Mouse (Mus musculus): ENCODE measurements around the gene Gm20388. TPM values are rescaled to one million over a fixed set of nuclear protein-coding genes. Genes with fewer than 3 reads are reported as not detected.
A peak's percentile ranks its signal among the peaks of the same experiment; 100 is the strongest.

Gm20388 gene
- polyA plus RNA-seq, 2 experiments: 8.5 TPM; not detected in 1

DNA sequence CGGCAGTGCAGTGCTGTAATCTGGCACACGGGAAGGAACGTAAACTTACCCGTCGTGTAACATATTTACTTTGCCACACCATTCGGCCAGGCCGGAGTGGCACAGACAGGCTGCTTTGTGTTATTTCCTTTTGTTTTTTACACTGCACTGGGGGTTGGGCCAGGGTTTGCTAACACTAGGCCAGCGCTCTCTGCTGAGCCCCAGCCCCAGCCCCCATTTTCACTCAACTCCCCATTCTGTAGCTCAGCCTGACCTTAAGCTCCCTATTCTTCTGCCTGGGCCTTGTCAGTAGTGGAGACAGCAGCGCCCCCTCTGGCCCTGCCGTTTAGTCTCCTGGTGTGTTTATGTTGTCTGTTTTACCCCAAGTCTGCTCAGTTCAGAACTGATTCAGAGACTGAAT lies 4404.2 kb downstream of the Gm20388 start:
- TF ChIP-seq EP300 (IDR thresholded peaks at IDR 0.05; ENCODE audit: low read depth) (no peak), CTCF (IDR thresholded peaks at IDR 0.05; ENCODE audit: low read depth) (peak; percentile 39)
- no peak overlapping the region for H3K27ac ChIP-seq
- no peak overlapping the region for H3K4me2 ChIP-seq (ENCODE audit: low read depth)
- H3K27me3 ChIP-seq (ENCODE audit: control insufficient read depth, insufficient read depth, low read length): no peaks in the 10 kb centered on the region
- H3K9ac ChIP-seq (replicated peaks): no peak overlapping the region
- ATAC-seq (ENCODE audit: insufficient read depth): no peak
- no peak overlapping the region for H3K4me3 ChIP-seq (ENCODE audit: insufficient read depth in 1 of 2, low read depth in 2 of 2, low read length in 2 of 2)
- peaks cover 8 to 32% of the 10 kb centered on the region in 2 experiments for H3K4me1 ChIP-seq (replicated peaks; ENCODE audit: control insufficient read depth in 2 of 2, insufficient read depth in 2 of 2, low read length in 1 of 2)
- H3K9me3 ChIP-seq (ENCODE audit: control insufficient read depth, low read length): no peaks in the 10 kb centered on the region
- WGBS (ENCODE audit: insufficient replicate concordance): 73% methylated on average over 10 of the region's 10 CpGs
- no peak for DNase-seq (ENCODE audit: low read depth in 3 of 3, low spot score in 3 of 3)
- no peaks in the 10 kb centered on the region for H3K36me3 ChIP-seq (replicated peaks; ENCODE audit: control insufficient read depth, insufficient read depth, low read depth)

GRCm38 (mm10) chr8:124316466-124317136 lies 4406.0 kb downstream of the Gm20388 start:
- Histone ChIP-seq H3K4me1 (replicated peaks; ENCODE audit: control insufficient read depth in 2 of 2, insufficient read depth in 2 of 2, low read length in 1 of 2) (peaks cover 8 to 36% of the 10 kb centered on the region in 2 experiments), H3K27me3 (ENCODE audit: control insufficient read depth, insufficient read depth, low read length) (no peaks in the 10 kb centered on the region), H3K27ac (no peak overlapping the region), H3K9ac (replicated peaks) (no peak overlapping the region), H3K4me2 (ENCODE audit: low read depth) (no peak overlapping the region), H3K36me3 (replicated peaks; ENCODE audit: control insufficient read depth, insufficient read depth, low read depth) (no peaks in the 10 kb centered on the region), H3K9me3 (ENCODE audit: control insufficient read depth, low read length) (no peaks in the 10 kb centered on the region), H3K4me3 (ENCODE audit: insufficient read depth in 1 of 2, low read depth in 2 of 2, low read length in 2 of 2) (no peak overlapping the region)
- no peak for TF ChIP-seq CTCF (IDR thresholded peaks at IDR 0.05; ENCODE audit: low read depth)
- TF ChIP-seq EP300 (IDR thresholded peaks at IDR 0.05; ENCODE audit: low read depth): no peak
- WGBS (ENCODE audit: insufficient replicate concordance): 51% methylated on average over 12 of the region's 12 CpGs
- DNase-seq (ENCODE audit: low read depth in 3 of 3, low spot score in 3 of 3) (no peak), ATAC-seq (ENCODE audit: insufficient read depth) (no peak)

DNA sequence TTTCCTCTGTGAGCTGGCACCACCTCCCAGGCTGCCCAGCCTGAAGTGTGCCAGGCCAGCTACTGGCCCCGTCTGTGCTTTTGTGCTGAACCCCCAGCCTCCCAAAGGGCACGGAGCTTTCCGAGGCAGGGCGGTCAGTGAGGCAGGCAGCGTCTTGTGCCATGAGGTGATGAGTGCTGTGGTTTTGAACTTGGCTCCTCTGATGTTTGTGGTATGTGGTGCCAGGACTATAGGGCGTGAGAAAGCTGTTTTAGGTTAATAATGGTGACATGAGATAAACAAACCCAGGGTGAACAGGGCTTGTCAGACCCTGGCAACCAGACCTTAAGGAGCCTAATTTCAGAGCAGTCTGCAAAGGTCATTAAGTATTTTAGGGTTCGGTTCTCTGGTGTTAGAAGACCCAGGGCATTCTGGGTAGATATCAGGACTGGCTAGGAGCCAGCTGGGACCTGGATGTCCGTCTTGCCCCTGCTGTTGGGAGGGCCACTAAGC lies 4406.6 kb downstream of the Gm20388 start:
- H3K27me3 ChIP-seq (ENCODE audit: control insufficient read depth, insufficient read depth, low read length): no peaks in the 10 kb centered on the region
- 10% methylated on average over 8 of the region's 8 CpGs for WGBS (ENCODE audit: insufficient replicate concordance)

GRCm38 (mm10) chr8:124317821-124318220 lies 4407.2 kb downstream of the Gm20388 start:
- ATAC-seq (ENCODE audit: insufficient read depth): no peak
- H3K27ac ChIP-seq: no peak overlapping the region
- no peak for DNase-seq (ENCODE audit: low read depth in 3 of 3, low spot score in 3 of 3)

More for the DNA sequence above, 4406.6 kb downstream of the Gm20388 start:
- Histone ChIP-seq H3K4me1 (replicated peaks; ENCODE audit: control insufficient read depth in 2 of 2, insufficient read depth in 2 of 2, low read length in 1 of 2) (peaks cover 8 to 37% of the 10 kb centered on the region in 2 experiments), H3K27ac (no peak overlapping the region), H3K36me3 (replicated peaks; ENCODE audit: control insufficient read depth, insufficient read depth, low read depth) (no peaks in the 10 kb centered on the region), H3K9me3 (ENCODE audit: control insufficient read depth, low read length) (no peaks in the 10 kb centered on the region), H3K4me2 (ENCODE audit: low read depth) (no peak overlapping the region), H3K4me3 (ENCODE audit: insufficient read depth in 1 of 2, low read depth in 2 of 2, low read length in 2 of 2) (no peak overlapping the region), H3K9ac (replicated peaks) (no peak overlapping the region)
- DNase-seq (ENCODE audit: low read depth in 3 of 3, low spot score in 3 of 3) (no peak), ATAC-seq (ENCODE audit: insufficient read depth) (no peak)
- TF ChIP-seq CTCF (IDR thresholded peaks at IDR 0.05; ENCODE audit: low read depth) (no peak), EP300 (IDR thresholded peaks at IDR 0.05; ENCODE audit: low read depth) (no peak)

GRCm38 (mm10) chr8:124318612-124319315 lies 4408.1 kb downstream of the Gm20388 start:
- H3K27me3 ChIP-seq (ENCODE audit: control insufficient read depth, insufficient read depth, low read length): no peaks in the 10 kb centered on the region
- no peaks in the 10 kb centered on the region for H3K36me3 ChIP-seq (replicated peaks; ENCODE audit: control insufficient read depth, insufficient read depth, low read depth)
- TF ChIP-seq EP300 (IDR thresholded peaks at IDR 0.05; ENCODE audit: low read depth): no peak
- TF ChIP-seq CTCF (IDR thresholded peaks at IDR 0.05; ENCODE audit: low read depth): no peak
- WGBS (ENCODE audit: insufficient replicate concordance): 23% methylated on average over 11 of the region's 11 CpGs
- peak; percentile 74 for ATAC-seq (ENCODE audit: insufficient read depth)
- H3K27ac ChIP-seq: no peak overlapping the region
- peaks cover 8 to 37% of the 10 kb centered on the region in 2 experiments for H3K4me1 ChIP-seq (replicated peaks; ENCODE audit: control insufficient read depth in 2 of 2, insufficient read depth in 2 of 2, low read length in 1 of 2)
- H3K9me3 ChIP-seq (ENCODE audit: control insufficient read depth, low read length): no peaks in the 10 kb centered on the region
- peak in 1 of 3 experiments; percentile 12 for DNase-seq (ENCODE audit: low read depth in 3 of 3, low spot score in 3 of 3)
- no peak overlapping the region for H3K4me3 ChIP-seq (ENCODE audit: insufficient read depth in 1 of 2, low read depth in 2 of 2, low read length in 2 of 2)
- no peak overlapping the region for H3K4me2 ChIP-seq (ENCODE audit: low read depth)
- H3K9ac ChIP-seq (replicated peaks): no peak overlapping the region

More at GRCm38 (mm10) chr8:124317821-124318220, 4407.2 kb downstream of the Gm20388 start:
- Histone ChIP-seq H3K9me3 (ENCODE audit: control insufficient read depth, low read length) (no peaks in the 10 kb centered on the region), H3K4me3 (ENCODE audit: insufficient read depth in 1 of 2, low read depth in 2 of 2, low read length in 2 of 2) (no peak overlapping the region), H3K4me2 (ENCODE audit: low read depth) (no peak overlapping the region), H3K27me3 (ENCODE audit: control insufficient read depth, insufficient read depth, low read length) (no peaks in the 10 kb centered on the region), H3K4me1 (replicated peaks; ENCODE audit: control insufficient read depth in 2 of 2, insufficient read depth in 2 of 2, low read length in 1 of 2) (peaks cover 8 to 37% of the 10 kb centered on the region in 2 experiments), H3K36me3 (replicated peaks; ENCODE audit: control insufficient read depth, insufficient read depth, low read depth) (no peaks in the 10 kb centered on the region), H3K9ac (replicated peaks) (no peak overlapping the region)
- 15% methylated on average over 6 of the region's 6 CpGs for WGBS (ENCODE audit: insufficient replicate concordance)
- TF ChIP-seq EP300 (IDR thresholded peaks at IDR 0.05; ENCODE audit: low read depth) (no peak), CTCF (IDR thresholded peaks at IDR 0.05; ENCODE audit: low read depth) (no peak)

Data from liver, embryonic 14.5 days (tissue).